Mouse (Mus musculus) right cerebral cortex, adult 18-20 months (tissue): Measurements from ENCODE around the gene Magt1.
"Not testable (repeated sequence)": the region's sequence is repeated elsewhere in the genome, so short reads cannot be mapped to it uniquely, and the experiment has no call there.

ENCODE experiments used
- DNase-seq: peaks from one replicate; pipeline ENCODE4 v3.0.0; 2022; ENCODE audit warnings: mixed read lengths

Gene Magt1

GRCm38 (mm10) chrX:106011465-106012159, at the start of gene Magt1:
Gene Magt1, minus strand, starts transcription at chrX:106011906.
- DNase-seq, result peak; percentile 89

- no peak for DNase-seq
These were observed 36.5 kb upstream of the Magt1 start for GRCm38 (mm10) chrX:106048191-106048590.

- no peak for DNase-seq
These were observed 34.2 kb upstream of the Magt1 start for GRCm38 (mm10) chrX:106045928-106046327.

GRCm38 (mm10) chrX:106045455-106045854, 33.7 kb upstream of the Magt1 start:
- DNase-seq, result no peak

- DNase-seq, result no peak
These were observed 32.3 kb upstream of the Magt1 start for GRCm38 (mm10) chrX:106043863-106044617.

GRCm38 (mm10) chrX:106037185-106037752, 25.6 kb upstream of the Magt1 start:
- no peak for DNase-seq

GRCm38 (mm10) chrX:106035727-106036126, 24.0 kb upstream of the Magt1 start:
- DNase-seq, result no peak

GRCm38 (mm10) chrX:106031124-106031523, 19.4 kb upstream of the Magt1 start:
- no peak for DNase-seq

- DNase-seq, result no peak
These were observed 18.5 kb upstream of the Magt1 start for GRCm38 (mm10) chrX:106030176-106030575.

GRCm38 (mm10) chrX:106027343-106027674, 15.6 kb upstream of the Magt1 start:
- DNase-seq, result no peak

GRCm38 (mm10) chrX:106026418-106027342, 15.0 kb upstream of the Magt1 start, which contains the start of gene Atp7a:
Gene Atp7a, plus strand, starts transcription at chrX:106027276.
- peak; percentile 93 for DNase-seq

GRCm38 (mm10) chrX:106017516-106017915, 5.8 kb upstream of the Magt1 start:
- DNase-seq, result no peak

GRCm38 (mm10) chrX:106017102-106017501, 5.4 kb upstream of the Magt1 start:
- DNase-seq, result no peak

GRCm38 (mm10) chrX:106015571-106016322, 4.0 kb upstream of the Magt1 start, which contains the start of gene Cox7b:
Gene Cox7b, plus strand, starts transcription at chrX:106015700.
- DNase-seq, result peak; percentile 74

GRCm38 (mm10) chrX:106014741-106015377, 3.2 kb upstream of the Magt1 start:
- not testable (repeated sequence) for DNase-seq

- peak; percentile 18 for DNase-seq
These were observed 1.5 kb upstream of the Magt1 start for GRCm38 (mm10) chrX:106013217-106013616.

GRCm38 (mm10) chrX:106012559-106012958, 853 bp upstream of the Magt1 start:
- DNase-seq, result no peak

GRCm38 (mm10) chrX:106010762-106011161, 944 bp downstream of the Magt1 start:
- DNase-seq, result no peak

GRCm38 (mm10) chrX:106001605-106002004, 10.1 kb downstream of the Magt1 start:
- DNase-seq, result no peak

- not testable (repeated sequence) for DNase-seq
These were observed 54.6 kb downstream of the Magt1 start for GRCm38 (mm10) chrX:105957091-105957490.

GRCm38 (mm10) chrX:105953999-105954398, 57.7 kb downstream of the Magt1 start:
- no peak for DNase-seq
